Mouse (Mus musculus): ENCODE results near the gene Slc23a4.
A peak's percentile ranks its signal among the peaks of the same experiment; 100 is the strongest.

Slc23a4 gene

DNA sequence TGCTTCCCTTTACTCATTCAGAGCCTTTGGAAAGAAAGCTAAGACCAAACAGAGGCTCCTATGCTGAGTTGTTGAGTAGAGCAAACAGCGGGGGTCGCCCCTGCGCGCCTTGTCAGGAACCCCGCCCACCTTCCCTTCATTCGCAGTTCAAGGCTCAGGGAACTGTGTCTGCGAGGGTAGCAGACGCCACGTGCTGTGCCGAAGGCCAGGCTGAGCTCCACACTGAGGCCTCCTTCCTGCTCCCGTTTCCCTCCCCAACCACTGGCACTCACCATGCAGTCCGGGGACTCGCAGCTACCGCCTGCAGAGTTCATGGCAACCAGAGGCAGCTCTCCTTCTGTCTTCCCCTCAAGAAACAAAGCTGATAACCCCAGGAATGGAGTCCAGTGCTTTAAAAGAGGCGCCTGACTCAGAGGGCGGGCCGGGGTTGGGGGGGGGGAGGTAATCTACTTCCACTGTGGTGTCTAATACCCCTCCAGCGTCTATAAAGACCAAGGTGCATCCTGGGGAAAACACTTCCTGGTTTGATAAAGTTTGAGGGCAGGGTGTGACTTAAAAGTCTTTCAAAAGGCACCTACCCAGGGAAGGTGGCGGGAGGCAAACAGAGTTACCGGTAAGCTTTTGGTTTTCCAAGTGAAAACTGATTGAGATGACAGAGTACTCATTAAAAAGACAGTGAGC, at the start of gene Slc23a4:
Gene Slc23a4, minus strand, starts transcription at position 324 of the 681 bp plus-strand sequence.
- peak; percentile 43 to 51 for DNase-seq

- no peak for DNase-seq
These were observed 45.1 kb upstream of the Slc23a4 start for GRCm38 (mm10) chr6:35033341-35033740.

GRCm38 (mm10) chr6:35032704-35033103, 44.5 kb upstream of the Slc23a4 start:
- no peak for DNase-seq

DNA sequence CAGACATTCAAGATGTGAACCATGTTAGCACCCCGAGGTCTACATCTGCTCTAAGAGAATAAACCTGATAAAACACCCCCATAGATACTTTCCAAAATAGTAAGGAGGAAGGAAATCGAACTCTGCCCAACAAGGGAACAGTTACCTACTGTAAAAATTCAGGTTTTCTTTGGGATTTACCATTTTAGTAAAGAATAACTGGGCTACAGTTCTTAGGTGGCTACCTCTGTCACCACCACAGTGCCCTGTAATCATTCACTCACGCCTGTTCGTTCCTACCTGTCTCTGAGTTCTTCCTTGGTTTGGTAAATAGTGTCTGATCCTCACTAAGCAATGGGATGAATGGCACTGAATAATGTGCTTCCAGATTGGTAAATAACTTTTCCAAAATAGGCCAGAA, 42.6 kb upstream of the Slc23a4 start:
- DNase-seq = no peak

GRCm38 (mm10) chr6:35030226-35030625, 42.0 kb upstream of the Slc23a4 start:
- DNase-seq = no peak

DNA sequence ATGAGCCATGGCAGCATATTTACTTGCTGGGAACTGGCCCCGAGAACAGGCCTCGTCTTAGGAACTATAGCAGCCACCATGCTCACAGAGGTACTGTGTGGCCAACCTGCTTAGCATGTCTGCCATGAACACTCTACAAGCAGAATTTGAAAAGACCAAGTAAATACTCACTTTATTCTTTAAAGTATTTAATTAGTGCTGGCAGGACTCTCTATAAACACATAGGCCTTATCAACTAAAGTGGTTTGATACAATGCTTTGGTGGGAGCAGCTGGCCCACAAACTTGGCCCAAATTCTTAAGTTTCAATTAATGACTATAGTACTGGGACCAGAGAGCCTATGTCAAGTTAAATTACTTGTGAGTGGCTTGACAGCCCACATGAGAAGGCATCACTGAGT, 39.8 kb upstream of the Slc23a4 start:
- DNase-seq = no peak

DNA sequence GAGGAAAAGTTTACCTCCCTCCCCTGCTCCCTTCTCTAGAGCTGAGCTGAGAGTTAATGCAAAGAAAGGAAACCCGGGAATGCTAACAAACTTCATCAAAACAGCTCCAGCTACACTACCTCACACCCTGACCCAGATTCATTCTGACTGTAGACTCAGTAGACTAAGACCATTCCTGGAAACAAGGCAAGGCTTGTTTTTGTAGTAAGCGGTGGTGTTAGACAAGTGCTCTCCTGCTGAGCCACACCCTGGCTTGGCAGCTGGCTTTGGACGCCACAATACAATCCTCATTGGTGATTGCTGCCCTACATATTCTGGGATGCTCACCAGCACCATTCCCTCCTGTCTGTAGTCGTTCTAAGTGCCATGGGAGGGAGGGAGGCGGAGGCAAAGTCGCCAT, 39.1 kb upstream of the Slc23a4 start:
- DNase-seq = no peak

DNA sequence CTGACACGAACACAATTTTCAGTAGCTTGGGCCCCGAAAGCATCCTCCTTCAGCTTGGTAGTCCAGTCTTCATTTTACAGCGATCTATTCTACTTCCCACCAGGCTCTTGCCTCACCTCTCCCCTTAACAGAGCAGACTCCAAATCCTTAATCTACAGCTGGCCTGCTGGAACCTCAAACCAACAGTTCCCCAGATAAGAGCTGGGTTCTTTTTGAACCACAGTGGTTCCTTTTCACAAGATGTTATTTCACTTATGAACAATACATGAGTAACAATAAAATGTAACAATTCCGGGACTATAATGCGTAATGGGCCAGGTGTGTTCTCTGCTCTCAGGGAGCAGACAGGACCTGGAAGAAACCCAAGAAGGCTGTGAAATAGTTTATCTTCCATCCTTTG, 28.4 kb upstream of the Slc23a4 start:
- DNase-seq = no peak

DNA sequence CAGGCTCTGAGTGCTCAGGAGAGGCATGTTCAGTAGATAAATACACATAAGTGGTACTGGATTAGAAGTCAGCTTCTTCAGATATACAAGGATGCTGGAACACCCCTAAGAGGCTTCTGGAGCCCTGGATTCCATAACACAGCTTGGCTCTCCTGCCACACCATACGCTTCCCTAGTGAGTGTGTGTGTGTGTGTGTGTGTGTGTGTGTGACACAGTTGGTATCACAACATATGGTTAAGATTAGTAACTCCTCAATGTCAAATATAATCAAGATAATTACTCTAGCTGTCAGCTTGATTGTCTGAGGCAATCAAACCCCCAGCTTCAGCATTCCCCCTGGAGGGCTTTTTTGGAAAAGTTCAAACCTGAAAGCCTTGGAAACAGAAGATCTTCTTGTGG, 23.7 kb upstream of the Slc23a4 start:
- DNase-seq = no peak

DNA sequence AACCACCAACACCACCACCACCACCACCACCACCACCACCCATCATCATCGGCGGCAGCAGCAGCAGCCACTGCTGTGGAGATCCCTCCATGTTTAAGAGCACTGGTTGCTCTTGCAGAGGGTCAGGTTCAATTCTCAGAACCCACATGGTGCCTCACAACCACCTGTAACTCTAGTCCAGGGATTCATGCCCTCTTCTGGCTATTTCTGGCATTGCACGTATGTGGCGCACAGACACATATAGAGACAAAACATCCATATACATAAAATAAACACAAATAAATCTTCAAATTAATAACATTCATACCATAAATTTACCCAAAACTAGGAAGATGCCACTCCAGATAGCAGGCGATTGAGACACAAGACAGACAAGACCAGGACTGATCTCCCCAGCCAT, 22.5 kb upstream of the Slc23a4 start:
- no peak for DNase-seq

DNA sequence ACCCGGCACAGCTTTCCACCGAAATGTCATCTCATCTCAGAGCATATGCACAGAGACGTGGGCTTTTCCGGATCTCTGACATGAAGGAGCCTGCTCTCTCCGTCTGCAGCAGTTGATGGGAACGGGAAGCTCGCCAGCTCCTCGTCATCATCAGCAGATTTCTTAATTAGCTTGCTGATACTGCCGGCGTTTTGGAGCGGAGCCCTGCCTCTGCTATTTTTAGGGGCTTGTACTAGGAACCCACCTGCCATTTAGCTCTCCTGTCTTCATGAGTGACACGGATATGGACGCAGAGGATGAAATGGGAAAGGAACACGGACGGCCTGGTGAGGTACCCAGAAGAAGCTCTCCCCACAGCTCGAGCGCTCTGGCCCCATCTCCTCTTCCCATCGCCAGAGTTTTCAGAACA, 14.1 kb upstream of the Slc23a4 start:
- no peak for DNase-seq

DNA sequence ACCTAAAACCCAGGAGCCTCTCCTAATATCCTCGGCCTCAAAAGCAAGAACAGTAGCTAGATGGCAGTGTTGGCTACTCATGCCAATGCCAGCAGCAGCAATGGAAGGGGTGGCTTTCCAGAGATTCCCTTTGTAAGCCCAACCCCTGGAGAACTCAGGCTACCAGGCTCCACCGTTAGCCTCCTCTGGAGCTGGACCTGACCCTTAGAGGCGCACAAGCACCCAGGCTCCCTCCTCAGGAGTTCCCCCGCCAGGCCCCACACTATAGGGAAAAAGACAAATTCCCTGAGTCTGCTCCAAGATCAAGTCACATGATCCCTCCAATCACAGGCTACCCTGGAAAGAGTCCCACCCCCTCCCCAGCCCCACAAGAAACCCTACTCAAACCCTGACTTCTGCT, 10.9 kb upstream of the Slc23a4 start:
- no peak for DNase-seq

DNA sequence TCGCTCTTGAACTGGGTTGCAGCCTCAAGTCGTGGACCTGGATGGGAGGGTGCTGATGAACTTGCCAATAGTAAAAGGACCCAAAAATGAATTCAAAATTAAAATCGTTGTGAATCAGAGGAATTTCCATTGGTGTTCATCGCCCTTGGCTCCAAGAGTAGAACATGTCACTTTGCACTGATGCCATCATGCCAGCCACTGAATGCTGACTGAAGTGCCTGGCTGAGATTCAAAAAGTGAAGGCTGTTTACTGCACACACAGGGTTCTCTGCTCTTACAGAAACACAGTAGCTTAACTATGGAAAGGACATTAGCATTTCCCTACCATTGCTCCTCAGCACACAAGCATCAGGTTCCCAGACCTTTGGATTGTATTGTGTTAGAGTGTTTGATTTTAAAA, 8.3 kb upstream of the Slc23a4 start:
- DNase-seq = no peak

GRCm38 (mm10) chr6:34995265-34995681, 7.1 kb upstream of the Slc23a4 start:
- DNase-seq = peak; percentile 63 to 78

GRCm38 (mm10) chr6:34994692-34995091, 6.5 kb upstream of the Slc23a4 start:
- DNase-seq = peak in 1 of 2 experiments; percentile 34

DNA sequence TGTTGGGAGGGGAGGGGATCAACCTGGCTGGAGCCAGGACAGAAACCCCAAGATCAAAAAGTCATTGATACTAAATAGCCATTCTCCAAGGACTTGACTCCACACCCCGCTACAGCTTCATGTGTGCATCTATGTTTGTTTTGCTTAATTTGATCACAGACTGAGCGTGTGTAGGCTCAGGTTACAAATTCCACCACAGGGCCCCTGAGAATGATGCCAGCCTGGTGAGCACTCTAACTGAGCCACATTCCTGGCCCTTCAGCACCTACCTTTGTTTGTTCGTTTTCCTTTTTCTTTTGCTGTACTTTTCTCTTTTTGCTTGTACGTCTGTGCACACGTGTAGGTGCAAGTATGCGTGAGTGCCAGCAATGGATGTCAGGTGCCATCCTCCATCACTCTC, 1.1 kb upstream of the Slc23a4 start:
- no peak for DNase-seq

GRCm38 (mm10) chr6:34987085-34987645, 1.0 kb downstream of the Slc23a4 start:
- no peak for DNase-seq

DNA sequence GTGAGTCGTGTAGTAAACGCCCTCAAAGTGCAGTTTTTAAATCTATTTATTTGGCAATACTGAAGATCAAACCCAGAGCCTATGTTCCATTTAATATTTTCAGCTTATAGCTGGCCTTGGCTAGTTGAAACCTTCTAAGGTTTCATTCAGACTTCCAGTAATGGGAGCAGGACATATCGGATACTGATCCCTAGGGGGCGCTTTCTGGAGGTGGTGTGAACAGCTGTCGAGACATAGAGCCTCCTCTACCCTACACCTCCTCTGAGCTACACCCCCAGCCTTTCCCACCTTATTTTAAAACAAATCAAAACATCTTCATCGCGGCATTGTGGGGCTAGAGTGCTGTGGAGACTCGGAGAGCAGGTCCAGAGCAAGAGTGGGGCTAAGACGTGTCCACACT, 7.5 kb downstream of the Slc23a4 start:
- no peak for DNase-seq

DNA sequence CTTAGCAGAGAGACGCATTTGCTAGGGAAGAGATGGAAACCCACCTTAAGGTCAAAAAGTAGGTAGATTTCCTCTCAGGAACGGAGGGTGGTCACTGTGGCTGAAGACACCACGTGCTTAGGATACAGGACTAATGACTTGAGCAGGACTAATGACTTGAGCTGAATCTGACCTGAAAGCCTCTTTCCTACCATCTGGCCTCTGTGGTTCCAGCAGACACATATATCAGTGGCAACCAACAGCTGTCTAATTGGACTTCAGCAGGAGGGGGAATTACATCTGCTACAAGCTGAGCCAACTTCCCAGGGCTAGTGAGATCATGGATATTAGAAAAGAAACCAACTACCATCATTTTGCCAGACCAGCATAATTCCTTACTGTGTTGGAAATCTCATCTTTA, 8.9 kb downstream of the Slc23a4 start:
- DNase-seq = no peak

DNA sequence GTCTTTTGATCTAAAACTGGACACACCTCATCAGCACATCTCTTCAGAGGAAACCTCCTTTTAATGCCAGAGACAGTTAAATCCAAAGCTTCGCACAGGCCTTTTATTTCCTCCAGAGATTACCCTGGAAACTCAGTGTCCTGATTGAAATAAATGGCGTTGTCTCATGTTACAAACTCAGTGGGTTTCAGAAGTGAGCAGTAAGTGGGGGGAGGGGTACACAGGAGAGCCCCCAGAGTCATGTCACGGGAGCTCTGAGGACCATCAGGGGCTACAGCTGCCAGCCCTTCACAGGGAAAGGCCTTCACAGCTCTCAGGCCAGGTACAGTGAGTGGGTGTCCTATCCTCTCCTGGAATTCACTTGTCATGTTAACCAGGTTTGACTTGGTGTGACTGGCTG, 17.0 kb downstream of the Slc23a4 start:
- no peak for DNase-seq

- DNase-seq = no peak
These were observed 22.2 kb downstream of the Slc23a4 start for GRCm38 (mm10) chr6:34965819-34966539.

DNA sequence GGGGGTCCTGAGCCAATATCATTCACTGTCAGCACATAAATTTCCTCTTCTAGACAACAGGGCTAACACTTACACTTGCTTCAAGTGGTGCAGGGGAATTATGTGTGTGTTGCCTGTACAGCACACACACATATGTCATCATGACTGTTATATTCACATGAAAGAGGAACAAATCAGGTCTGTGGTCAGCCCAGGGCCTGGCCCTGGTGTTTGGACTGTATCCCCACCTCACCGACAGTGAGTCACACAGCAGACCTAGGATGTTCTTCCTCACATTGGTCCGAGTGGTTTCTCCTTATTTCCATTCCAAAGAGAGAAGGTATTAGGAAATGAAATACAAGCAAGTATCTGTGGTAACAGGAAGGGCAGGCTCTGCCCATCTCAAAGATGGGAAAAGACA, 23.7 kb downstream of the Slc23a4 start:
- DNase-seq = no peak

- no peak for DNase-seq
These were observed 29.1 kb downstream of the Slc23a4 start for GRCm38 (mm10) chr6:34959131-34959530.

DNA sequence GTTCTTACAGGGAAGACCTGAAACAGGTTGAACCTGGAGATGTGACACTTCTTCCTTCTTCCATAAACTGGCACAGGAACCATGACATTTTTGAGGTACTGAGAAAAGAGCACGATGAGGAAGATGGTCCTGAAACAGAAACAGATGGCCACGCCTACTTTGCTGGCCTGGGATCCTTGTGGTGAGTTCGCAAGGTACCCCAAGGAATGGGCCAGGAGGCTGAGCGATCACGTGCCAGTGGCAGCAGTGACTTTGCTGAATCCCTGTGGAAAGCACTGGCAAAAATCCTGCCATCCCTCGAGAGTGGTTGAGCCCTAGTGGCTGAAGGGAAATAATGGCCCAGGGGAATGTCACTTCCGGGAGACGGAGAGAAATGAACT, 32.4 kb downstream of the Slc23a4 start:
- DNase-seq = no peak
